Mouse (Mus musculus): ENCODE measurements at regions not wholly inside any gene's neighbourhood (a gene's known extent, or its start where the extent isn't known, plus 50 kb on each side); places are given as distances from the start of the nearest gene placed in this dataset.

DNA sequence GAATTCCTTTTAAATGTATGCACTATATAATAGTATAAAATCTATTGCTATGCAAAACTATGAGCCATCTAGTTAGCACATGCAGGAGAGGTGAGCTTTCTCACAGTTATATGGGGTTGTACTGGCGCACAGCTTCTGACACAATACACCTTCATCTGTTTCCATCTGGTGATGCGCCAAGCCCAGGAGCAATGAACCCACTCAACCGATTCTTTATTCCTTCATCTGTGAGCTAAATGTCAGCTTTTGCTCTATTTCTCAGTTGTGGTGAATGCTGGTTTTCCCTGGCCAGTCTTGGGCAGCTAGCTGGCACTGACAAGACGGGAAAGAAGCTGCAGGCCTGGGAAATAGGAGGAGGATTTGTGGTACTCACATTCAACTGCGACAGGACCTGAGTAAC, 225.4 kb downstream of the Gm19410 start:
- no peaks in the 10 kb centered on the region for H3K27me3 ChIP-seq (ENCODE audit: control insufficient read depth, insufficient read depth, low read length)
- no peaks in the 10 kb centered on the region for H3K4me1 ChIP-seq (ENCODE audit: control insufficient read depth, insufficient read depth, low read length)
- TF ChIP-seq POLR2A (IDR thresholded peaks at IDR 0.05; ENCODE audit: extremely low read depth, insufficient read depth, low read length), result no peak
- TF ChIP-seq CTCF (IDR thresholded peaks at IDR 0.05; ENCODE audit: low read depth, low read length), result no peak
- H3K36me3 ChIP-seq (ENCODE audit: control insufficient read depth, insufficient read depth, low read length), result no peaks in the 10 kb centered on the region
- no peak for DNase-seq (ENCODE audit: extremely low read depth, low read depth, low spot score)
- H3K4me3 ChIP-seq (ENCODE audit: insufficient read depth, low read depth, low read length), result no peak overlapping the region
- H3K79me2 ChIP-seq (ENCODE audit: control insufficient read depth, insufficient read depth, low read length), result no peaks in the 10 kb centered on the region
- no peak overlapping the region for H3K9ac ChIP-seq (ENCODE audit: low read depth, low read length)
- H3K27ac ChIP-seq (replicated peaks; ENCODE audit: insufficient read depth, low read depth, low read length), result no peak overlapping the region
- 97% methylated on average over 5 of the region's 5 CpGs for WGBS

DNA sequence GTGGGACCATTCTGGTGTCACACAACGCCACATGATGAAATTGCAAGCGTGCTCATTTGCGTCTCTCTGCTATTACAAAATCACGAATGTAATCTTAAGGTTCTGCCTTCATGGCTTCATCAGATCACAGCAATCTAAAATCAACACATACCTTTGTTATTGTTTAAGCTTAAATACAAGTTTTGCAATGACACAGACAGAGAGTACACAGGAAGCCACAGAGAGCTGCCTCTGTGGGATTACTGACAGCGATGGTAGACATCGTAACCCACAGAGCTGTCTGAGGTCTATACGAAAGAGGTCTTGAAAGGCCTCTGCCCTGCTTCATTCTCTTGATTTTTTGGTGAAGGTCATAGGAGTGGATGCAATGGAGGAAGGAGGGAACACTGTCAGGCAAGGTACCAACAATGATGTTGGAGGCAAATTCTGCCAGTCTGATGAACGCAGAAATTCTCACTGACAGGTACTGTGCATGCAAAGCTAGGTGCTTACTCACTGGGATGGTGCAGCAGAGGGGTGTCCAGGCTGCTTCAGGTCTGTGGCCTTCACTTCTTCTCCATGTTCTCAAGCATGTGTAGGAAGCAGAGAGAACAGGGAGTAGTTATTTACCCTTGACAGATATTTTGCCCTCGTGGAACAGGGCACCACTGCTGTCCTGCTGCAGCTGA, 226.5 kb downstream of the Gm19410 start:
- Histone ChIP-seq H3K4me1 (ENCODE audit: control insufficient read depth, insufficient read depth, low read length) (no peaks in the 10 kb centered on the region), H3K27ac (replicated peaks; ENCODE audit: insufficient read depth, low read depth, low read length) (no peak overlapping the region), H3K79me2 (ENCODE audit: control insufficient read depth, insufficient read depth, low read length) (no peaks in the 10 kb centered on the region), H3K9ac (ENCODE audit: low read depth, low read length) (no peak overlapping the region), H3K4me3 (ENCODE audit: insufficient read depth, low read depth, low read length) (no peak overlapping the region), H3K36me3 (ENCODE audit: control insufficient read depth, insufficient read depth, low read length) (no peaks in the 10 kb centered on the region), H3K27me3 (ENCODE audit: control insufficient read depth, insufficient read depth, low read length) (no peaks in the 10 kb centered on the region)
- 87% methylated on average over 9 of the region's 9 CpGs for WGBS
- no peak for TF ChIP-seq CTCF (IDR thresholded peaks at IDR 0.05; ENCODE audit: low read depth, low read length)
- TF ChIP-seq POLR2A (IDR thresholded peaks at IDR 0.05; ENCODE audit: extremely low read depth, insufficient read depth, low read length), result no peak
- DNase-seq (ENCODE audit: extremely low read depth, low read depth, low spot score), result no peak

DNA sequence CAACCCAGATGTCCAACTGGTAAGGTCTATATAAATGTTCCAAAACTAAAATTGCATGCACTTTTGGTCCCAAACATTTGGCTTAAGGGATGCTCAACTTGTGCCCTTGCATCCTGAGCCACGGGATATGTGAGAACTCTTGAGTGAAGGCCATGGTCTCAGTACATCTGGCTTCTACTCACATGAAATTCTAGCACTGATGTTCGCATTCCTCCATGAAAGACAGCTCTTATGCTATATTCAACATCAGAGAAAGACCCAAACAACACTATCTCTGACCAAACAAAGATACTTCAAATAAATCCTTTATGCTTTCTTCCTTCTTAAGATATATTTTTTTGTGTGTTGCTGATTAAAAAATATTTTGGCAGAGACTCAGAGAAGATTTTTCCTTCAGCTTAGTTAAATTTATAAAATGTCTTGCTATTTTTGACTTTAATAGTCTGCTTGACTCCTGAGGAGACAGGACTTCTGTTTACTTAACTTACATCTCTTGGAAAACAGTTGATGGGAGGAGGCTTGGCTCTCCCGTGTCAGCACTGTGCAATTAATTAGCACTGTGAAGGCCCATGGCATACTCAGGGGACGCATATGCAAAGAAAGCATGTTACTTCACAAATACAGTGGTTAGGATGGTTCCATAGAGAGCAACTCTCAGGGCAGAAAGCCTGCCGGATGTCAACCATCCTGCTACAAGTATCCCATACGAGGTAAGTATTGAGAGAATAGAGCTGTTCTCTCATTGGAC, 230.9 kb downstream of the Gm19410 start:
- Histone ChIP-seq H3K27me3 (ENCODE audit: control insufficient read depth, insufficient read depth, low read length) (no peaks in the 10 kb centered on the region), H3K27ac (replicated peaks; ENCODE audit: insufficient read depth, low read depth, low read length) (no peak overlapping the region), H3K4me1 (ENCODE audit: control insufficient read depth, insufficient read depth, low read length) (no peaks in the 10 kb centered on the region), H3K4me3 (ENCODE audit: insufficient read depth, low read depth, low read length) (no peak overlapping the region), H3K36me3 (ENCODE audit: control insufficient read depth, insufficient read depth, low read length) (no peaks in the 10 kb centered on the region), H3K9ac (ENCODE audit: low read depth, low read length) (no peak overlapping the region), H3K79me2 (ENCODE audit: control insufficient read depth, insufficient read depth, low read length) (no peaks in the 10 kb centered on the region)
- WGBS, result 80% methylated on average over 6 of the region's 6 CpGs
- DNase-seq (ENCODE audit: extremely low read depth, low read depth, low spot score), result no peak
- TF ChIP-seq CTCF (IDR thresholded peaks at IDR 0.05; ENCODE audit: low read depth, low read length) (no peak), POLR2A (IDR thresholded peaks at IDR 0.05; ENCODE audit: extremely low read depth, insufficient read depth, low read length) (no peak)

DNA sequence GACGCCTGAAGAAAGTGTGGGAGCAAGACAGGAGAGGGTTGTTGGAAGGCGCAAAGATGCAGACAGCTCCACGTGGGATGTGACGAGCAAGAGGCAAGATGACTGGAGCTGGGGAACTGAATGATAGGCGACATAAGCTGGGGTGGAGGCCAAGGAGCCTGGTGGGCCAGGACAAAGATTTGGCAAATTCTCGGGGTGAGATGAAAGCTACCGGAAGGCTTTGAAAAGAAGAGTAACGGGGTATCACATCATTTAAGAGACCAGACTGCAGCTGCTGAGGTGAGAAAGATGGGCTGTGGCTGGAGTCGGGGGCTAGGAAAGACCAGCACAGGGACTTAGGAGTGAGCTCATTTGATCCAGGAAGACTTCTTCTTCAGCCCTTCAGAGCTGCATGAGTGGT, 234.0 kb downstream of the Gm19410 start:
- TF ChIP-seq POLR2A (IDR thresholded peaks at IDR 0.05; ENCODE audit: extremely low read depth, insufficient read depth, low read length) (no peak), CTCF (IDR thresholded peaks at IDR 0.05; ENCODE audit: low read depth, low read length) (no peak)
- 90% methylated on average over 9 of the region's 9 CpGs for WGBS
- no peak overlapping the region for H3K4me3 ChIP-seq (ENCODE audit: insufficient read depth, low read depth, low read length)
- no peaks in the 10 kb centered on the region for H3K36me3 ChIP-seq (ENCODE audit: control insufficient read depth, insufficient read depth, low read length)
- no peak overlapping the region for H3K27ac ChIP-seq (replicated peaks; ENCODE audit: insufficient read depth, low read depth, low read length)
- H3K9ac ChIP-seq (ENCODE audit: low read depth, low read length), result no peak overlapping the region
- H3K79me2 ChIP-seq (ENCODE audit: control insufficient read depth, insufficient read depth, low read length), result no peaks in the 10 kb centered on the region
- H3K4me1 ChIP-seq (ENCODE audit: control insufficient read depth, insufficient read depth, low read length), result peaks cover 7% of the 10 kb centered on the region; the same call in 1 of the 2 replicates
- no peak for DNase-seq (ENCODE audit: extremely low read depth, low read depth, low spot score)
- no peaks in the 10 kb centered on the region for H3K27me3 ChIP-seq (ENCODE audit: control insufficient read depth, insufficient read depth, low read length)

DNA sequence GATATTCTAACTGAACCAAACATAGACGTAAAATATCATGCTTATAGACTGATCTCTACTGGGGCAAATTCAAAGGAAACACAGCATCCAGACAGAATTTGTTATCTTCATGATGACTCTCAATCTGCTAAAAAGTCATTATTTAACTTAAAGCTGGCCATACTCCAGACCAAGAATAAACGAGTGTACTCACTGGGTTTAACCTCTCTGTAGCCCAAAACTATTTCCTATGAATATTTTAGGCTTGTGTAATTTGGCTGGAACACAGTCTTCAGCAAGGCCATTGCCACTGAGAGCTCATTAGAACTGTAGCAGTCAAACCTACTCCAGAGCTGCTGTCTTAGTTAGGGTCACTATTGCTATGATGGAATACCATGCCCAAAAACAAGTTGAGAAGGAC, 238.8 kb downstream of the Gm19410 start:
- H3K79me2 ChIP-seq (ENCODE audit: control insufficient read depth, insufficient read depth, low read length), result no peaks in the 10 kb centered on the region
- H3K36me3 ChIP-seq (ENCODE audit: control insufficient read depth, insufficient read depth, low read length), result no peaks in the 10 kb centered on the region
- no peak overlapping the region for H3K4me3 ChIP-seq (ENCODE audit: insufficient read depth, low read depth, low read length)
- peak; percentile 6 for DNase-seq (ENCODE audit: extremely low read depth, low read depth, low spot score)
- H3K27ac ChIP-seq (replicated peaks; ENCODE audit: insufficient read depth, low read depth, low read length), result no peak overlapping the region
- TF ChIP-seq POLR2A (IDR thresholded peaks at IDR 0.05; ENCODE audit: extremely low read depth, insufficient read depth, low read length) (no peak), CTCF (IDR thresholded peaks at IDR 0.05; ENCODE audit: low read depth, low read length) (no peak)
- 53% methylated on average over 2 of the region's 2 CpGs for WGBS
- peaks cover 9% of the 10 kb centered on the region; the same call in 1 of the 2 replicates for H3K4me1 ChIP-seq (ENCODE audit: control insufficient read depth, insufficient read depth, low read length)
- H3K9ac ChIP-seq (ENCODE audit: low read depth, low read length), result no peak overlapping the region
- H3K27me3 ChIP-seq (ENCODE audit: control insufficient read depth, insufficient read depth, low read length), result no peaks in the 10 kb centered on the region

DNA sequence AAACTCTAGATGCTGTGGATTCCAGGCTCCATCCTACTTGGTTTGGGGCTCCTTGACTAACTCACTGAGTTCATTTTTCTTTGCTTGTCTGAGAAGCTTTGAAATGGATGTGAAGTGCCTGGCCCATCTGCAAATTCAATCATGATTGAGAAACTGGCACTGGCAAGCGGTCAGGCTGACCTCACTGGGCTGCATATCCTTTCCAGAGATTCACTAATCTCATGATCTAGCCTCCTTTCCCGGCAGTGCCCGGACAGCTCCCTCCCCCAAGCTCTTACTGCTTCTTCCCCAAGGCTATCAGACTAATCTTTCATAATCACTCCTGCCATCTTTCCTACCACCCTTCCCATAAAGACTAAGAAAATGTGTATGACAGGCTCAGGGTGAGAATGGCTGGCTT, 239.9 kb downstream of the Gm19410 start:
- no peak for TF ChIP-seq POLR2A (IDR thresholded peaks at IDR 0.05; ENCODE audit: extremely low read depth, insufficient read depth, low read length)
- TF ChIP-seq CTCF (IDR thresholded peaks at IDR 0.05; ENCODE audit: low read depth, low read length), result no peak
- no peak overlapping the region for H3K9ac ChIP-seq (ENCODE audit: low read depth, low read length)
- 21% methylated on average over 3 of the region's 3 CpGs for WGBS
- no peak overlapping the region for H3K4me3 ChIP-seq (ENCODE audit: insufficient read depth, low read depth, low read length)
- no peaks in the 10 kb centered on the region for H3K79me2 ChIP-seq (ENCODE audit: control insufficient read depth, insufficient read depth, low read length)
- no peaks in the 10 kb centered on the region for H3K36me3 ChIP-seq (ENCODE audit: control insufficient read depth, insufficient read depth, low read length)
- H3K4me1 ChIP-seq (ENCODE audit: control insufficient read depth, insufficient read depth, low read length), result peaks cover 9% of the 10 kb centered on the region; the same call in 1 of the 2 replicates
- H3K27me3 ChIP-seq (ENCODE audit: control insufficient read depth, insufficient read depth, low read length), result no peaks in the 10 kb centered on the region
- peak; percentile 48 for DNase-seq (ENCODE audit: extremely low read depth, low read depth, low spot score)
- no peak overlapping the region for H3K27ac ChIP-seq (replicated peaks; ENCODE audit: insufficient read depth, low read depth, low read length)
